Mouse (Mus musculus): ENCODE results near the gene Mrpl37.

GRCm38 (mm10) chr4:107024899-107025298 lies 41.8 kb downstream of the Mrpl37 start:
- no peak for TF ChIP-seq CTCF (IDR thresholded peaks at IDR 0.05; ENCODE audit: low read depth)
- no peak for TF ChIP-seq EP300 (IDR thresholded peaks at IDR 0.05; ENCODE audit: low read depth)
